Mouse (Mus musculus) embryonic facial prominence, embryonic 14.5 days (tissue): ENCODE data around the gene Sik2. TPM values are rescaled to one million over a fixed set of nuclear protein-coding genes. Genes with fewer than 3 reads are reported as not detected.

ENCODE experiments used
- ATAC-seq: fragments of 200-750 bp; cut with Nextera tagmentation; 2 replicates; pipeline ENCODE4 v1.8.0; 2017; ENCODE audit warnings: low read depth, moderate number of reproducible peaks, moderate TSS enrichment
- DNase-seq: peaks from one replicate; pipeline ENCODE4 v3.0.0-alpha.2; 2015; ENCODE audit warnings: low spot score
- H3K27ac ChIP-seq: fragments of 300-500 bp; sonication (generic); replicated peaks from 2 replicates; pipeline ENCODE4 v1.5.1; 2014; ENCODE audit warnings: low read depth, mild to moderate bottlenecking, low read length, moderate library complexity
- H3K27me3 ChIP-seq: fragments of 300-500 bp; sonication (generic); replicated peaks from 2 replicates; pipeline ENCODE4 v1.6.1; 2014; ENCODE audit warnings: low read length; ENCODE audit not compliant: control insufficient read depth, insufficient read depth
- H3K36me3 ChIP-seq: fragments of 300-500 bp; sonication (generic); 2 replicates; pipeline ENCODE4 v1.6.1; 2014; ENCODE audit warnings: low read length, mixed read lengths; ENCODE audit not compliant: control insufficient read depth, insufficient read depth
- H3K4me1 ChIP-seq: fragments of 300-500 bp; sonication (generic); 2 replicates; pipeline ENCODE4 v1.6.1; 2014; ENCODE audit warnings: antibody characterized with exemption, low read length; ENCODE audit not compliant: control insufficient read depth, insufficient read depth
- H3K4me2 ChIP-seq: fragments of 300-500 bp; sonication (generic); 2 replicates; pipeline ENCODE4 v1.6.1; 2014; ENCODE audit warnings: low read depth, mild to moderate bottlenecking, low read length, moderate library complexity, mixed read lengths
- H3K4me3 ChIP-seq: fragments of 300-500 bp; sonication (generic); 2 replicates; pipeline ENCODE4 v1.5.1; 2014; ENCODE audit warnings: low read depth, mild to moderate bottlenecking, low read length
- H3K9ac ChIP-seq: fragments of 300-500 bp; sonication (generic); 2 replicates; pipeline ENCODE4 v1.6.1; 2014; ENCODE audit warnings: low read depth, mild to moderate bottlenecking, low read length, moderate library complexity, mixed read lengths
- H3K9me3 ChIP-seq: fragments of 300-500 bp; sonication (generic); 2 replicates; pipeline ENCODE4 v1.6.1; 2016; ENCODE audit warnings: low read length; ENCODE audit not compliant: control insufficient read depth
- WGBS: fragments of 180-500 bp; shearing (Covaris S2); extraction: QIAGEN DNeasy Blood & Tissue Kit; methylation state at CpG from one replicate; pipeline ENCODE4 v1.1.7; 2014; 5-methylcytosine and 5-hydroxymethylcytosine counted together
- polyA plus RNA-seq: library from polyadenylated mRNA; unstranded; fragments of >200 nt; fragmentation: Nextera tagmentation; extraction: Ambion mirVana; gene quantifications from 2 replicates; pipeline ENCODE4 v1.2.1, GENCODE M21; 2014

Gene Sik2
- polyA plus RNA-seq, 1 experiment from 2014 or later, result 15.8 TPM

GRCm38 (mm10) chr9:51007726-51008067 lies 1.2 kb downstream of the Sik2 start:
- peak overlapping the region; percentile 72 for H3K4me3 ChIP-seq
- WGBS, result 9% methylated on average over 10 of the region's 10 CpGs
- H3K27ac ChIP-seq, result no peak overlapping the region
- H3K4me1 ChIP-seq, result peaks cover 13% of the 10 kb centered on the region
- ATAC-seq (no peak), DNase-seq (no peak)
- no peaks in the 10 kb centered on the region for H3K27me3 ChIP-seq
- H3K9ac ChIP-seq, result peak overlapping the region; percentile 92
- H3K36me3 ChIP-seq, result no peaks in the 10 kb centered on the region
- H3K9me3 ChIP-seq, result no peaks in the 10 kb centered on the region
- peak overlapping the region; percentile 89 for H3K4me2 ChIP-seq

- DNase-seq (peak; percentile 80), ATAC-seq (no peak)
- no peak overlapping the region for H3K4me3 ChIP-seq
- H3K27ac ChIP-seq, result no peak overlapping the region
- H3K36me3 ChIP-seq, result no peaks in the 10 kb centered on the region
- no peaks in the 10 kb centered on the region for H3K9me3 ChIP-seq
- peak overlapping the region; percentile 89; the same call in 1 of the 2 replicates for H3K4me2 ChIP-seq
- peaks cover 13% of the 10 kb centered on the region for H3K4me1 ChIP-seq
- H3K9ac ChIP-seq, result no peak overlapping the region
- H3K27me3 ChIP-seq, result no peaks in the 10 kb centered on the region
- WGBS, result 2% methylated on average over 4 of the region's 4 CpGs
These were observed 2.0 kb downstream of the Sik2 start for GRCm38 (mm10) chr9:51006846-51007245.

GRCm38 (mm10) chr9:51004062-51004461 lies 4.8 kb downstream of the Sik2 start:
- Histone ChIP-seq H3K36me3 (0 out of 2 replicates have a peak, but pooled peaks cover 5% of the 10 kb centered on the region), H3K27ac (no peak overlapping the region), H3K4me2 (no peak overlapping the region), H3K4me1 (peaks cover 13% of the 10 kb centered on the region), H3K9ac (no peak overlapping the region), H3K4me3 (no peak overlapping the region), H3K9me3 (no peaks in the 10 kb centered on the region), H3K27me3 (no peaks in the 10 kb centered on the region)
- ATAC-seq (no peak), DNase-seq (no peak)
- 77% methylated on average over 1 of the region's 1 CpGs for WGBS

- Histone ChIP-seq H3K27ac (no peak overlapping the region), H3K36me3 (0 out of 2 replicates have a peak, but pooled peaks cover 3% of the 10 kb centered on the region), H3K9ac (no peak overlapping the region), H3K9me3 (no peaks in the 10 kb centered on the region), H3K4me3 (no peak overlapping the region), H3K4me1 (peaks cover 4% of the 10 kb centered on the region; the same call in 1 of the 2 replicates), H3K27me3 (no peaks in the 10 kb centered on the region), H3K4me2 (no peak overlapping the region)
- no peak for ATAC-seq
- DNase-seq, result no peak
These were observed 22.2 kb downstream of the Sik2 start for GRCm38 (mm10) chr9:50986677-50987076.

GRCm38 (mm10) chr9:50986123-50986522 lies 22.8 kb downstream of the Sik2 start:
- H3K27me3 ChIP-seq, result no peaks in the 10 kb centered on the region
- H3K9me3 ChIP-seq, result no peaks in the 10 kb centered on the region
- no peak overlapping the region for H3K27ac ChIP-seq
- 0 out of 2 replicates have a peak, but pooled peaks cover 3% of the 10 kb centered on the region for H3K36me3 ChIP-seq
- H3K4me2 ChIP-seq, result no peak overlapping the region
- DNase-seq (peak; percentile 29), ATAC-seq (no peak)
- no peak overlapping the region for H3K9ac ChIP-seq
- H3K4me3 ChIP-seq, result no peak overlapping the region
- WGBS, result 17% methylated on average over 8 of the region's 8 CpGs
- peaks cover 4% of the 10 kb centered on the region; the same call in 1 of the 2 replicates for H3K4me1 ChIP-seq

DNA sequence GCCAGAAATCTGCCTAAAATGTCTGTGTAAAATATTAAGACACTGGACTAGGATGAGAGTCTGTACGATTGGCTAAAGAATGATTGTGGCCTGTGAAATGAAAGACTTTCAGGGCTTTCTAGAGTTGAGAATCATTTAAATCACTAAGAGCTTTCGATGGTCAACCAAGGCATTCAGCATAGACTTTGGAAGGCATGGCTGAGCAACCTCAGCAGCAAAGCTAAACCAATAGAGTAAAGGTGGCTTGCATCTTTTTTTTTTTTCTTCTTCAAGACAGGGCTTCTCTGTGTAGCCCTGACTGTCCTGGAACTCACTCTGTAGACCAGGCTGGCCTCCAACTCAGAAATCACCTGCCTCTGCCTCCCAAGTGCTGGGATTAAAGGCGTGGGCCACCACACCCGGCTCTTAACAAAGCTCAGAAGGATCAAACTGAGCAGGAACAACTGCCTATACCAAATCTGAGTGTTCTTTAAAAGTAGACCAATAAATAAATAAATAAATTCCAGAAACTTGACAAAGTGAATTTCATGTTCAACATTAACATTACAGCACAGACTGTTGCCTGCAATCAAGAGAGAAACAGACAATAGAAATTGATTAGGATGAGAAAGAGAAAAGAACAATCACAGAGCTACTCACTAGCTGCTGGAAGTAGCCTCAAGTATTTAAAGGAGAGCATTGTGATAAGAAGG lies 27.2 kb downstream of the Sik2 start:
- 95% methylated on average over 4 of the region's 4 CpGs for WGBS
- no peak for ATAC-seq

DNA sequence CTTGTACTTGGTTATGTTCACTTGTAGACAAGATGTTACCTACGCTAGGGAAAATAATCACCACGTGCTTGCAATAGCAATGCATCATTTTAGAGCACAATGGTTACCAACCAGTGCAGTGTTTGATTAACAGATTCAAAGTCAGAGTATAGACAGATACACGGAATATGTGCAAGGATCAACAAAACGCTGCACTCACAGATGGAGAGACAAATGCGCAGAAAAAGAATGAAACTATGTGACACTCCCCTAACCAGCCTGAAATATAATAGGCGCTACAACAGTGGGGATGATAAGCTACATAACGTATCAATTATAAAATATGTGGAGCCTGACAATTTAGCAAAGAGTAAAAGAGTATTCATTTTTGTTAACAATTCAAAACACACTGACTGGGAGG lies 34.2 kb downstream of the Sik2 start:
- Histone ChIP-seq H3K27me3 (no peaks in the 10 kb centered on the region), H3K36me3 (no peaks in the 10 kb centered on the region), H3K9me3 (no peaks in the 10 kb centered on the region), H3K4me1 (no peaks in the 10 kb centered on the region), H3K9ac (no peak overlapping the region), H3K4me3 (no peak overlapping the region), H3K27ac (no peak overlapping the region), H3K4me2 (no peak overlapping the region)
- WGBS, result 86% methylated on average over 7 of the region's 7 CpGs
- DNase-seq (no peak), ATAC-seq (no peak)

More for the DNA sequence above, 27.2 kb downstream of the Sik2 start:
- Histone ChIP-seq H3K36me3 (no peaks in the 10 kb centered on the region), H3K4me1 (peaks cover 4% of the 10 kb centered on the region; the same call in 1 of the 2 replicates), H3K27ac (no peak overlapping the region), H3K27me3 (no peaks in the 10 kb centered on the region), H3K4me3 (no peak overlapping the region), H3K9ac (no peak overlapping the region), H3K9me3 (no peaks in the 10 kb centered on the region), H3K4me2 (no peak overlapping the region)
- DNase-seq, result no peak

DNA sequence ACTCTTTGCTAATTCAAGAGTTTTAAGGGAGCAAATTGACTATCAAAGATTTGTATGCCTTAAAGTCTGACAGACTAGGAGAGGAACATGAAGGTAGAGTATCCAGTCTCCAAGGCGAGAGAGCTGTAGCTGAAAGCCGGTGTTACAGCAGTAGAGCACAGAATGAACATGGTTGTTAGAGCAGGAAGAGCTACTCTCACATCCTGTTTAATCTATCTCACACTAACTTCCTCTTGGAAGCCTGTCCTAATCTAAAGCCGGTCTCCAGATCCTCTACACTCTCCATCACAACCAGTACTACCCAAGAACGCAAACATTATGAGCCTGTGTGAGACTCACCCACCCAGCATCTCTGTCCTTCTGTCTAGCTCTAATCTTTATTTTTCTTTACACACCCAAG lies 38.5 kb downstream of the Sik2 start:
- WGBS, result 96% methylated on average over 4 of the region's 4 CpGs
- Histone ChIP-seq H3K4me1 (no peaks in the 10 kb centered on the region), H3K27me3 (no peaks in the 10 kb centered on the region), H3K9ac (no peak overlapping the region), H3K4me2 (no peak overlapping the region), H3K4me3 (no peak overlapping the region), H3K36me3 (no peaks in the 10 kb centered on the region), H3K27ac (no peak overlapping the region), H3K9me3 (no peaks in the 10 kb centered on the region)
- DNase-seq, result no peak
- ATAC-seq, result no peak

DNA sequence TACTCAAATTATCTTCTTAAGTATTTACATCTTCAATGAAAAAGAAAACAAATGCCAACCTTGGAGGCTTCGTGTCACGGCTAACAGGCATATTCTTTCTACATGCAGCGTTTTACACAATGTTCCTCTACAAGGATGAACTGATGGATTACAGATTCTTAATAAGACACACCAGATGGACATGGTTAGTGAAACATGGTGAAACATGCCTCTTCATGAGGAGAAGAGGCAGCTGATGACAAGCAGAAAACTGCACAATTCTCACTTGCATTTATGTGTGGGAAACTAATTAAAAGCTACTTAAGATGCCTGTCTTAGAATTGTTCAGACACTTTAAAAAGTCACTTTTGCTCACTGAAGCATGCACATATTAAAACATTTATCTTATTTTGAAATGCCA lies 39.6 kb downstream of the Sik2 start:
- Histone ChIP-seq H3K9me3 (no peaks in the 10 kb centered on the region), H3K4me1 (no peaks in the 10 kb centered on the region), H3K36me3 (no peaks in the 10 kb centered on the region), H3K4me3 (no peak overlapping the region), H3K27ac (no peak overlapping the region), H3K4me2 (no peak overlapping the region), H3K27me3 (no peaks in the 10 kb centered on the region), H3K9ac (no peak overlapping the region)
- 50% methylated on average over 3 of the region's 3 CpGs for WGBS
- ATAC-seq, result no peak
- no peak for DNase-seq
